Mouse (Mus musculus) megakaryocyte progenitor cell, adult 5-6 weeks (primary cell): ENCODE measurements at regions not wholly inside any gene's neighbourhood (a gene's known extent, or its start where the extent isn't known, plus 50 kb on each side); places are given as distances from the start of the nearest gene placed in this dataset.
"Not testable (repeated sequence)": the region's sequence is repeated elsewhere in the genome, so short reads cannot be mapped to it uniquely, and the experiment has no call there.

Experiments
- ATAC-seq: replicated peaks from 2 replicates; pipeline ENCODE4 v1.8.0; 2016; ENCODE audit warnings: mild to moderate bottlenecking, moderate TSS enrichment, inconsistent platforms; ENCODE audit not compliant: poor library complexity

GRCm38 (mm10) chr15:43581246-43581645, 3447.1 kb downstream of the 9330182O14Rik start:
- no peak for ATAC-seq

GRCm38 (mm10) chr15:43585751-43586150, 3451.6 kb downstream of the 9330182O14Rik start:
- ATAC-seq, result no peak

GRCm38 (mm10) chr15:43588021-43588420, 3453.9 kb downstream of the 9330182O14Rik start:
- no peak for ATAC-seq

- ATAC-seq, result no peak
These were observed 3473.5 kb downstream of the 9330182O14Rik start for GRCm38 (mm10) chr15:43607700-43608099.

- ATAC-seq, result no peak
These were observed 3475.7 kb downstream of the 9330182O14Rik start for GRCm38 (mm10) chr15:43609901-43610300.

- ATAC-seq, result peak; percentile 87
These were observed 3480.0 kb downstream of the 9330182O14Rik start for GRCm38 (mm10) chr15:43614004-43614661.

- no peak for ATAC-seq
These were observed 3481.6 kb downstream of the 9330182O14Rik start for GRCm38 (mm10) chr15:43615727-43616126.

- no peak for ATAC-seq
These were observed 3490.3 kb downstream of the 9330182O14Rik start for GRCm38 (mm10) chr15:43624431-43624965.

GRCm38 (mm10) chr15:43625021-43625510, 3490.9 kb downstream of the 9330182O14Rik start:
- ATAC-seq, result no peak

GRCm38 (mm10) chr15:43650818-43651500, 3516.8 kb downstream of the 9330182O14Rik start:
- ATAC-seq, result no peak

GRCm38 (mm10) chr15:43663648-43664047, 3529.5 kb downstream of the 9330182O14Rik start:
- no peak for ATAC-seq

- ATAC-seq, result no peak
These were observed 3544.7 kb downstream of the 9330182O14Rik start for GRCm38 (mm10) chr15:43678844-43679243.

GRCm38 (mm10) chr15:43682176-43682575, 3548.0 kb downstream of the 9330182O14Rik start:
- no peak for ATAC-seq

GRCm38 (mm10) chr15:43691998-43692397, 3557.8 kb downstream of the 9330182O14Rik start:
- not testable (repeated sequence) for ATAC-seq

- no peak for ATAC-seq
These were observed 3561.3 kb downstream of the 9330182O14Rik start for GRCm38 (mm10) chr15:43695451-43695850.

GRCm38 (mm10) chr15:43717035-43717434, 3582.9 kb downstream of the 9330182O14Rik start:
- no peak for ATAC-seq

- ATAC-seq, result no peak
These were observed 3583.4 kb downstream of the 9330182O14Rik start for GRCm38 (mm10) chr15:43717559-43717958.

GRCm38 (mm10) chr15:43720916-43721315, 3586.8 kb downstream of the 9330182O14Rik start:
- no peak for ATAC-seq

- ATAC-seq, result no peak
These were observed 3601.5 kb downstream of the 9330182O14Rik start for GRCm38 (mm10) chr15:43735697-43736096.

- peak; percentile 78 for ATAC-seq
These were observed 3624.1 kb downstream of the 9330182O14Rik start for GRCm38 (mm10) chr15:43758256-43758655.

- ATAC-seq, result no peak
These were observed 3630.4 kb downstream of the 9330182O14Rik start for GRCm38 (mm10) chr15:43764606-43765005.

- ATAC-seq, result peak; percentile 85
These were observed 3638.6 kb downstream of the 9330182O14Rik start for GRCm38 (mm10) chr15:43772718-43773117.
